Mouse (Mus musculus) left cerebral cortex, postnatal 10 days (tissue): ENCODE results near the gene Olfr1000. TPM values are rescaled to one million over a fixed set of nuclear protein-coding genes. Genes with fewer than 3 reads are reported as not detected.
"Not testable (repeated sequence)": the region's sequence is repeated elsewhere in the genome, so short reads cannot be mapped to it uniquely, and the experiment has no call there.

ENCODE experiments used
- DNase-seq, 2 experiments: peaks; one replicate each; pipeline ENCODE4 v3.0.0; 2021 to 2022; ENCODE audit warnings: low spot score in 2 of 2, mixed read lengths in 1 of 2; ENCODE audit errors: extremely low spot score in 1 of 2
- intact Hi-C: fragments of 180-260 bp; cut with DNase I; formaldehyde crosslinking; loops from one replicate; pipeline ENCODE4 v1.15.1; 2025
- total RNA-seq, 2 experiments: library from RNA; stranded (reverse); gene quantifications; 2 replicates each; pipeline ENCODE4 v1.2.3; 2021

The Olfr1000 gene
- not detected for total RNA-seq

GRCm38 (mm10) chr2:85611803-85612202 lies at the start of gene Olfr1000:
Gene Olfr1000 (minus strand): TSS chr2:85611903.
- intact Hi-C loops: no loop called here
- no peak for DNase-seq

DNA sequence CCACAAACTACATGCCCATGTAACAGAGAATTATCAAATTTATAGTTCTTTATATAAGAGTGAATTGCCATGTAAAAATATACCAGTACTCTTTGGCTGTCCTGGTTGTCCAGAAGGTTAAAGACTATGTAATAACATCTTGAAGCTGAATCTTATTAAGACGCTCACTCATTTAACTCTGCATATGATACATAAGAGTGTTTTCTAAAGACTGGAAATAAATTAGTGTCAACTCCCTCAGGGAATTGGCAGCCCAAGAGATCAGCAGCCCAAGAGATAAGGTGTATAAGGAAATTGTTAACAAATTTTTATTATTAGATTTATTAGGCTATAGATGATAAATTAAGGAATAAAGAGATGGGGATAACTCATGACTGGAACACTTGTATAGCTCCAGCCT lies 38.9 kb upstream of the Olfr1000 start, which contains the start of gene Olfr1002:
TSS of gene Olfr1002 (minus strand) at position 101 of the 400 bp plus-strand sequence.
- no peak for DNase-seq
- intact Hi-C loops: no loop called here

GRCm38 (mm10) chr2:85588648-85589047 lies 23.1 kb downstream of the Olfr1000 start, which contains the start of gene Olfr998:
Gene Olfr998 (plus strand): TSS chr2:85588948.
- DNase-seq, intact Hi-C loops: not testable (repeated sequence)

GRCm38 (mm10) chr2:85578915-85579314 lies 32.8 kb downstream of the Olfr1000 start, which contains the start of gene Olfr996:
Gene Olfr996 (plus strand): TSS chr2:85579215.
- intact Hi-C loops: no loop called here
- no peak for DNase-seq

GRCm38 (mm10) chr2:85561187-85561586 lies 50.5 kb downstream of the Olfr1000 start:
- DNase-seq: peak; percentile 21 to 53
- intact Hi-C loops: loop anchor here (1.0 to 10.0 kb wide), 3 partner anchors 276 to 438 kb away; no protein-coding TSS in a partner anchor

DNA sequence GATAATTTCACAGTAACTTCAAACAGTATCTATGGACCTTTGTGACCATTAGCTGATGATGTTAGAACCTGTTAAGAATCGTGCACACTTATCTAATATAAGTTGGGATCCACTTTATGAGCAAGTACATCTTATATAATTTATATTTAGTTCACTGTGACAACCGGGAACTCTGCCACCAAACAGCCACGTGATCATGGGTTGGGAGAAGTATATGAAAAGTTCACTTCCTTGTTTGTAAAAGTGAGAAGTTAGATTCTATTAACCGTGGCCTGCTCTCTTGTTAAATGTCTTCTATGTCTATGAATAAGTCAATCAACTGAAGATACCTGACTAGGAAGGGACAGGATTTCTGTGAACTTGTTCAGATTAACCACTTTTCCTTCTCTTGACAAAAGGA lies 51.5 kb downstream of the Olfr1000 start:
- intact Hi-C loops: loop anchor here (2.0 to 10.0 kb wide), 2 partner anchors 275 to 313 kb away; no protein-coding TSS in a partner anchor
- no peak for DNase-seq

Other genes starting within 250 kb of the Olfr1000 start
- not detected for gene Olfr988, start 248.7 kb downstream of the Olfr1000 start, total RNA-seq
- not detected for gene Olfr992, start 202.4 kb downstream of the Olfr1000 start, total RNA-seq
- not detected for gene Olfr993, start 197.0 kb downstream of the Olfr1000 start, total RNA-seq
- not detected for gene Olfr994, start 175.5 kb downstream of the Olfr1000 start, total RNA-seq
- gene Olfr995, start 168.3 kb downstream of the Olfr1000 start, total RNA-seq: not detected
- under 1 TPM; 0.20 to 0.28 TPM for gene 4833423E24Rik, start 92.9 kb downstream of the Olfr1000 start, total RNA-seq
- gene Olfr996, start 32.7 kb downstream of the Olfr1000 start, total RNA-seq: not detected
- gene Olfr998, start 23.0 kb downstream of the Olfr1000 start, total RNA-seq: not detected
- gene Olfr1002, start 38.8 kb upstream of the Olfr1000 start, total RNA-seq: not detected
- not detected for gene Olfr154, start 52.6 kb upstream of the Olfr1000 start, total RNA-seq
- gene Olfr1006, start 66.9 kb upstream of the Olfr1000 start, total RNA-seq: not detected
- gene Olfr1008, start 77.5 kb upstream of the Olfr1000 start, total RNA-seq: not detected
- not detected for gene Olfr1009, start 103.5 kb upstream of the Olfr1000 start, total RNA-seq
- gene Olfr1012, start 150.9 kb upstream of the Olfr1000 start, total RNA-seq: not detected
- not detected for gene Olfr1013, start 155.2 kb upstream of the Olfr1000 start, total RNA-seq
- not detected for gene Olfr1014, start 160.8 kb upstream of the Olfr1000 start, total RNA-seq
- not detected for gene Olfr1015, start 170.1 kb upstream of the Olfr1000 start, total RNA-seq
- not detected for gene Olfr1016, start 190.6 kb upstream of the Olfr1000 start, total RNA-seq
- not detected for gene Olfr1018, start 206.6 kb upstream of the Olfr1000 start, total RNA-seq
- gene Olfr1019, start 233.6 kb upstream of the Olfr1000 start, total RNA-seq: not detected
- not detected for gene Olfr1020, start 235.1 kb upstream of the Olfr1000 start, total RNA-seq